Mouse (Mus musculus) embryo, embryonic 11 days (tissue): ENCODE data around the gene Guca2a.
"Not testable (repeated sequence)": the region's sequence is repeated elsewhere in the genome, so short reads cannot be mapped to it uniquely, and the experiment has no call there.

Source experiments
- DNase-seq: peaks from one replicate; pipeline ENCODE4 v3.0.0-alpha.2; 2015

The Guca2a gene

DNA sequence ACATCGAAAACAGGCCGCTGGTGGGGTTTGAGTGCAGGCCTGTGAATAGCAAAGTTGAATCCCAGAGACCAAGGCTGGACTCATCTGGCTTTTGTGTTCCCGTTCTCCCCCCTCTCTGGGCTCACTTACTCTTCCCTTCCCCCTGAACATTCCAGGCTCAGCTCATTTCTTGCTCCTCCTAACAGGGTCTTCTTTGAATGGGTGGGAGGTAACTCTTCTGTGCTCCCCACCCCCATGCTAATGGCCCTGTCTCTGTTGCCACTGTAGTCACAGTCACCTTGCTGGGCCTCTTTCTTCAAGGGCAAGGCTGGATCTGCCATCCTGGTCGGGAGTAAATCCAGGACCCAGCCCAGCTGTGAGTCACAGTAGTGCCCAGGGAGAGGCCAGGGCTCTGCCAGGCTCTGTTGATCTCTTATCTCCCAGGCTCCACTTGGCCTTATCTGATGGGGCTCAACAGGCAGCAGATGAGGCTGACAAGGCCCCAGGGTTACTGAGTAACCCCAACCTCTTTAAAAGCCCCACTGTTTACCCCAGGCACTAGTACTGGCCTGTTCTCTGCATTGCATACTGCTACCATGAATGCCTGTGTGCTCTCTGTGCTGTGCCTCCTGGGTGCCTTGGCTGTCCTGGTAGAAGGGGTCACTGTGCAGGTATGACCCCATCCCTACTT lies at the start of gene Guca2a:
TSS of gene Guca2a (plus strand) at position 529 of the 670 bp plus-strand sequence.
- DNase-seq: no peak

DNA sequence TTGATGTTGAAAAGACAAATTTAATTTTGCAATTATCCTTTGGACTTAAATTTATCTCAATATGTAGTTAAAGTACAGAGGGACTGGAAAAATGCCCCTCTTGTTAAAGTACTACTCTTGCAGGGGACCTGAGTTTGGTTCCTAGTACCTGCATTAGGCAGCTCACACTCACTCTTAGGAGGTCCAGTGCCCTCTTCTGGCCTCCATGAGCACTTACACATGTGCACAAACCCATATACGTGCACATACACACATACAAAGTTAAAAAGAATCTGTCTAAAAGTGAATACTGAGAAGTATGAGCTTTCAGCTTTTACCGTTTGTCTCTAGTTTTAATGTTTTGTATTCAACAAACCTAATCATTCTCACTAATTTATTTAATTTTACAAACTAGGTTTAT lies 49.5 kb upstream of the Guca2a start:
- DNase-seq: no peak

DNA sequence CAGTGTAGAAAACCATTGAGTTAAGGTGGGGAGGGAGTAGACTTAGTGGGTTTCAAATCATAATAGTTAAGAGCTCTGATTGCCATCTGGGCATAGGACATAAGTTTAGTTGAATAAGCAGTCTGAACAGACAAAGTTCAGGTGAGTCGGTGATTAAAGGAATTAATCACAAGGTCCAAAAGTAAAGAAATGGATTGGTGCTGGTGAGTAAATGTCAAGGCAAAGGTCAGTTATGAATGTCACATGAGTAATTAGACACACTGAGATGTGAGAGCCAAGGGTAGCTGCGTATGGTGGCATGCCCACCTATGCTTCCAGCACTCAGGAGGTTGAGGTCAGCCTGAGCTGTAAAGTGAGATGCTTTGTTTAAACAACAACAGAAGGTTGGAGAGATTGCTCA lies 48.1 kb upstream of the Guca2a start:
- DNase-seq: no peak

DNA sequence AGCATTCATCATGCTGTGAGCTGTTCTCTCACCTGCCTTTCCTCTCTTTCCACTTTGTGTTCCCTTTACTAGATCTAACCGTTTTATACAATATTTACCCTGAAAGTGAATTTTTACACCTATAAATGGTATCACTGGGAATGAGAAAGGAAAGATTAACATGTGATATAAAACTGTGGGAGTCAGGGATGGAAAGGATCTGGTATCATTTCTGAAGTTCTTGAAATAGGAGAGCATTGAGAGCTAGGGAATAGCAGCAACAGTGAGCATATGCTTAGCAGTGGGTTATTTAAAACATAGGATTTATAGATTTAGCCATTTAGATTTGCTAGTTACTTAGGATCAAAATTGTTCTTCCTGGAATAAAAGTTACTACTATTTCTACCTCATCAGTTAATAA lies 47.5 kb upstream of the Guca2a start:
- no peak for DNase-seq

DNA sequence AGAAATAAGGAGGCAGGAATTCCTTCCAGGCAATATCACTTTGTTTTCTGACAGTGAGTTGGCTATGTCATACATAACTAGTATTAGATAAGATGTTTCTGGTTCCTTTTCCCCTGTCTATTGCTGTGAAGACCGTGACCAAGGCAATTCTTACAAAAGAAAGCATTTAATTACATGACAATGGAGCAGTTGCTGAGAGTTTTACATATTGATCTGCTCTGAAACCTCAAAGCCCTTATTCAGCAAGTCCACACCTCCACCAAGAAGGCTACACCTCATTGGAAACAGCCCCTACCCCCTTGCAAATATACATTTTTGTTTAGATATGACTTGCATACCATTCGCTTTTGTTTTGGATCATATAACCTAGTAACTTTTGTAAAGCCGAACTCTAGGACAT lies 45.0 kb upstream of the Guca2a start:
- no peak for DNase-seq

DNA sequence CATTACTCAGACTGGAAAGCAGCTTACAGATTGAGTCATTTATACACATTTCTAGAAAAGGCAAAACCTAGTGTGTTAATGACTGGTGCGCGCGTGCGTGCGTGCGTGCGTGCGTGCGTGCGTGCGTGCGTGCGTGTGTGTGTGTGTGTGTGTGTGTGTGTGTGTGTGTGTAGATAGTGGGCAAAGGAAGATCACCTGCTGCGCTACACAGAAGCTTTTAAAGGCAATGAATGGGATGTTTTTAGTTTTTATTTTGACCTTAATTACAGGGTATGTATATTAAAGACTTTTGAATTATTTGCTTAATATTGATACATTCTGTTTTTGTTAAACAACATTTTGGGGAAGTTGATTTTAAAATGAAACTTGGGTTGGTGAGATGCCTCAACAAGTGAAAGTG lies 43.2 kb upstream of the Guca2a start:
- no peak for DNase-seq

DNA sequence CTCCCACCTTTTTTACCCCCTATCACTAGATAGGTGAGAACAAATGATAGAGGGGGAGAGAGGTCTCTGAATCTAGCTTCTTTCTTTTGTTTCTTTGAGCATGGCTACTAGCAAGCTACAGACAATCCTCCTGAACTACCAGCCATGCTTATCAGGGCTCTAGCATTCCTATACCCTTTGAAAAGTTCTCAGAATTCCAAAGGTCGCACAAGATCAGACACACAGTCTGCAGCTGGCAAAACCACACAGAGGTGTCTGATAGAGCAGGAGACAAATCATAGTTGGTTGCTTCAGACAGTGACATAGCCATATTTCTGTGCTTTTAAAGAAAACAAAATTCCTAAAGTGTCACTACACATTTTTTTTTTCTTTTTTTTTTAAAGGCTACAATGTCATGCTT lies 37.9 kb upstream of the Guca2a start:
- no peak for DNase-seq

DNA sequence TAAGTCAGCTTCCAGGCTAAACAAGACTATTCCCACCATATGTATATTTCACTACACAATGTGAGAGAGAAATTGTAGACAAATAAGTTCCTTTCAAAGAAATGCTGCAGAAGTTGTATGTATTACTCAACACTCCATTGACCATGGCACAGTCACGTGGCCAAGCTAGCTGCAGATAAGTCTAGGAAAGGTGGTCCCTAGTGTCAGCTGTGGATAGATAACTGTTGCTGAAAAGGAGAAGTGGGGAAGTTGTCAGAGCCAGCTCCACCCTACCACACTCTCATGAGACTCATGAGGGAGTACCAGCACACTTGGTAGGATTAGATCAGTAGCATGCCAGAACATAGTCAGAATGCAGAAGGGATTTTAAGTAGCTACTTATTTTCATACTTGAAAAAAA lies 28.0 kb upstream of the Guca2a start:
- DNase-seq: no peak

DNA sequence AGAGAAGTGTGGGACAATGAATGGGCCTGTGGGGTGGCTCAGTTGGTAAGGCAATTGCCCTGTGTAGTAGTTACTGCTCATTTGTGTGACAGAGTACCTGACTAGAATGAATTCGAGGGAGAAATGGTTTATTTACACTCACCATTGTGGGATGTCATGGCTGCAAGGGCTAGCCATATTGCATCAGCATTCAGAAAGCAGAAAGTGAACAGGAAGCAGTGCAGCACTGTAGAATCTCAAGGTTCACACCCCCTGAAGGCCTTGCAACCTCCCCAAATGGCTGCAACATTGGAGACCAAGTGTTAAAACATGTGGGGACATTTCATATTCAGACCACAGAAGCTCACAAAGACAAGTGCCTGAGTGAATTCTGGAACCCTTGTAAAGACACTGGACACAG lies 23.4 kb upstream of the Guca2a start:
- no peak for DNase-seq

DNA sequence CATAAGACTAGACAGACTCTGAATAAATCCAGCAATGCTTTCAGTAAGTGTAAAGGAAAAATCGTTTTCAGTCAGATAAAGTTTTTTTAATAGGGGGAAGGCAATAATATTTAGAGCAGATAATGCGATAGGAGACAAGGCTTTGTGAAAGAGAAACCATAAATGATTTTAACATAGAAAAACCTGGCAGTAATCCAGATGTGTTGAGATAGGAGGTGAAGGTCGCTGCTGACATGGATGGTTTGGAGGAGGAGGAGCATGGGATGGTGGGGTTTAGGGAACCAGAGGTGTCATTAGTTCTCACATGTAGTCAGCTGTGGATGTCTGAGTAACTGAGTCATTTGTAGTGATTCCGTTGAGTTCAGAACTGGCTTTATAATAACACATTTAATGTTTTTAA lies 22.8 kb upstream of the Guca2a start:
- no peak for DNase-seq

DNA sequence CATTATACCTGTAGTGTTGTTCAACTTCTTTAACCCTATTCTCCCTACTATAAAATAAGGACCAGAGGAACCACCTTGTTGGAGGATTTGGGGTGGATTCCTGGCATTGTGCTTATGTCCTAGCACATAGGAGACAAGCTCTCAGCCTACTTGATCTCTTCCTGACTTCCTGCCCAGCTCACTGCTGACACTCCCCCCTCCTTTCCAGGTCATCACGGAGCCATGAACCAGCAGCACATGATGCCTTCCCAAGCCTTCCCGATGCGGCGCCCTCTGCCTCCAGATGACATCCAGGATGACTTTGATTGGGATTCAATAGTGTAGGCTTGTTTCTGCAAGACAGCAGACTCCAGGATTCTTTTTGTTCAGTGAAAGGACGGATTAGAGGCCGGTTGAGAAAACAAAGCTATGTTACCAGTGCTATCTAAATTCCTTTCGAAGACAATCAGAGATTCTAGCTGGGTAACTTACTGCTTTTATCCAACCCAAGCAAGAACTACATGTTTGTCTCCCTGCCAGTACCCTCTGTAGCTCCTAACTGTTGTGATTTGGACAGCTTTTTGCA lies 11.3 kb upstream of the Guca2a start:
- no peak for DNase-seq

DNA sequence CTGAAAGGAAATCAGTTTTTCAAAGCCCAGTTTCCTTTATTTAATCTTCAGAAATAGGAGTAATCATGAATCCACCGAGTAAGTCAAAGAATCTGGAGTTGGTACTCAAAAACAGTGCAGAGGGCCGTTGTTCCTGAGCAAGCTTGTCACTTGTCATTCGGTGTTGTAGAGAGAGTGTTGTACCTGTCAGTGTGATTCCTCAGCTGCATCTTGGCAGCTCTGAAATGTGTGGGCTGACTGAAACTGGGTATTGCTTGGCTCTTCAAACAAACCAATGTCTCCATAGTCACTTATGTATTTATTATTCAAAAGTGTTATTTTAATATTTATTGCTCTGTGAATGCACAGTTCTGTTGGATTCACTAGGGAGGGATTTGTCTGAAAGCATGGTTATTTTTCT lies 10.6 kb upstream of the Guca2a start:
- DNase-seq: no peak

DNA sequence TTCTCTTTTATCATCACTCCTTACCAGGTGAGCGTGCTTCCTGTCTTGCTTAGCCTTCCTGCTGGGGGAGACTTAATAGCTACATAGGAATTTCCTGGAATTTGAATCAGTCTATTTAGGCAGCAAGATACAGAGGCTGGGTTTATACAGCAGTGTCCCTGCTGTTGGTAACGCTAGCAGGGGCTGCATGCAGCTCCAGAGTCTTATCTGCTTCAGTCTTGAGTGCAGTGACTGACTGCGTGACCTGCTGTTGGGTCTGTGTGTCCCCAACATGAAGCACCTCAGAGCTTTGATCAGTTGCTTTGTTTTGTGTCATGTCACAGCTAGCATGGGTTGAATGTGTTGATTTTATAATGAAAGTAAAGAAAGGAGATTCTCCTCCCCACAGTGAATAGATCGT lies 10.2 kb upstream of the Guca2a start:
- no peak for DNase-seq

DNA sequence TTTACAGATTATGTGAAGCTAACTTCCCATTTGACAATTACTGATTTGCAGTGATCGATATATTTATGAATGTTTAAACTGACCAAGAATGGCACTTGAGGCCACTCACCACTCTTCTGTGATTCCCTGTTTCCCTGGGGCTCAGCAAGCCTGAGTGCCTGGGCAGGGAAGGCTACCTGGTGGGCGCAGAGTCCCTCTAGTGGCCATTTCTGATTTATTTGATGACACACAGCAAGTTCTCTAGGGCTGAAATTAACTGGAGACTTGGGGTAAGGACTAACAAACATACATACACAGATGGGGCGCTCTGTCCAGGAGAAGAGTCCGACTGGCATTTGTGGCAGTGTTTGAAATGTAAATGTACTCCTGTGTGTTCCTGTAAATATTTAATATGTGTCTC lies 9.1 kb upstream of the Guca2a start:
- DNase-seq: not testable (repeated sequence)

DNA sequence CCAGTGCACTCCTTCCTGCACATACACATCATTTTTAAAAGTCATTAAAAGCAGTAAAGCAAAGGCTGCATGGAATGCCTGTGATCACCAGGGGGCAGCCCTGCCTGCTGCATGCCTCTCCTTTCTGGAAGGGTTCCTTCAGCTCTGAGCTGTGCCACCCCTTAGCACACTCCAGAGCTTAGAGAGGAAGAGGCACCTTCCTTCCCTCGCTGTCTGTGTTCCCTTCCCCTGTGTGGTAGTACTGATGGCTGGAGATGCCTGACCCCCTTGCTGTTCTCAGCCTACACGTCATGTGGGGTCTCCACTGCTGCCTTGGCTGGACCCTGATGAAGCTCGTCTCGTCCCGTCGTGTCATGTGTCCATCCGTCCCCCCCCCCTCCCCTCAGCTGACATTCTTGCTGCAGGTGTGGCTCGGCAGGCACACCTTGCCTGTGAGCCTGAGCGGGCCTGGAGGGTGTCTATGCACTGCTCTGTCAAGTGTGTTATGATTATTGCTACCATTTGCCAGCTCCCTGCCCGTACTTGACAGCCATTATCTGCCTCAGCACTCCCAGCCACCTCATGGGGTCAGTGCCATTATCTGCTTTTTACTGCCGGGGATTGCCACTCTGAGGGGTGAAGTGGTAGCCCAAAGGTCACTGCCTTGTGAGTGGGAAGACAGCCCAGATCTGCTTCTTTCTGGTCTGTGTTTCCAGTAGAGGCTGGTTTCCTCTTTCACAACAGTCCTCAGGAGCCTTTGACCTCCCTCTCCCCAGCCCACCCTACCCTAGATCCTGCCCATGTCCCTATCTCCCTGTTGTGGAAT lies 6.2 kb upstream of the Guca2a start:
- peak; percentile 39 for DNase-seq

DNA sequence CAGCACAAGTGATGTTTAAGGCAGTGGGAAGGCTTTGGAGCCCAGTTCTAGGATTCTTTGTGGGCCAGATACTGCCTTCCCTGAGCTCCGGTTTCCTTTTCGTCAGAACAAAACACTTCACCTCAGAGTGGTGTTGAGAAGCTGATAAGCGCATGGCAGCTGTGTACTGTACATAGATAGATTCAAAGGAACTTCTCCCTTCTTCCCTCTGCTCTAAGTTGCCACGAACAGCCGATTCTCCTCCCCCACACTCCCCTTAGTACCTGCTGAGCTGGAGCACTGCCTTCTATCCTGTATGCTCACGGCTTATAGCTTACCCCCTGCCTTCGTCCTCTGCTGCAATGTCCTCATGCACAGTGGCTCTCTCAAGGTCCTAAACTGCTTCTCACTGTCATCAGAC lies 4.8 kb upstream of the Guca2a start:
- DNase-seq: no peak

DNA sequence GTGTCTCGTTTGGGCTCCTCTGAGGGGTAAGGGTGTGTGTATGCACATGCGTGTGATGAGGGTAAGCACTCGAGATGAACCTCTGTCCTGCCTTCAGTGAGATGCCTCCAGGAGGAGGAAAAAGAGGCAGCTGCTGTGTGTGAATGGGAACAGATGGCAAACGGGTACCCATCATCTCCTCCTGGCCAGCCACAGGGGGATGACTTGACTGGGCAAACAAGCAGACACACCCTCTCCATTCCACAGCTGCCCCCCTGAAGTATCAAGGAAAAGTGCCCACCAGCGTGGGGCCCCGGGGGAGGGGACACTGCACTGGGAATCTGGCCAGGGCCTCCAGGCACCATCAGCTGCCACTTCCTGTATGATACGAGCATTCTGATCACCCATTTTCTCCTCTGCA lies 4.2 kb upstream of the Guca2a start:
- DNase-seq: no peak

DNA sequence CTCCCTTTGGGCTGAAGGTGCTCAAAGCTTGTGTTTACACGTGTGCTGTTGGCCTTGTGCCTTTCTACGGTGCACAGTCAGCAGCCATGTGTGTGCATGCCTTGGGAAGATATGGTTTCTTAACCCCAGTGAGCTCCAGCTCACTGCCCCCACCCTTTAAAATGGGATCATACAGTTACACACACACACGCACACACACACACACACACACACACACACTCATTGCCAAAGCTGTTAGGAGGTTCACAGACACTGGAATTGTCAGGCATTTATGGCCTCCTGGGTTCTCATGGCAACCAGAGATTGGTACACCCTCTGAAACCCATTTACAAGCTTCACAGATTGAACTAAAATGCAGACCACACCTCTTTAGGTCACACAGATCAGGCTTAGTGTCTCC lies 3.6 kb upstream of the Guca2a start:
- no peak for DNase-seq

DNA sequence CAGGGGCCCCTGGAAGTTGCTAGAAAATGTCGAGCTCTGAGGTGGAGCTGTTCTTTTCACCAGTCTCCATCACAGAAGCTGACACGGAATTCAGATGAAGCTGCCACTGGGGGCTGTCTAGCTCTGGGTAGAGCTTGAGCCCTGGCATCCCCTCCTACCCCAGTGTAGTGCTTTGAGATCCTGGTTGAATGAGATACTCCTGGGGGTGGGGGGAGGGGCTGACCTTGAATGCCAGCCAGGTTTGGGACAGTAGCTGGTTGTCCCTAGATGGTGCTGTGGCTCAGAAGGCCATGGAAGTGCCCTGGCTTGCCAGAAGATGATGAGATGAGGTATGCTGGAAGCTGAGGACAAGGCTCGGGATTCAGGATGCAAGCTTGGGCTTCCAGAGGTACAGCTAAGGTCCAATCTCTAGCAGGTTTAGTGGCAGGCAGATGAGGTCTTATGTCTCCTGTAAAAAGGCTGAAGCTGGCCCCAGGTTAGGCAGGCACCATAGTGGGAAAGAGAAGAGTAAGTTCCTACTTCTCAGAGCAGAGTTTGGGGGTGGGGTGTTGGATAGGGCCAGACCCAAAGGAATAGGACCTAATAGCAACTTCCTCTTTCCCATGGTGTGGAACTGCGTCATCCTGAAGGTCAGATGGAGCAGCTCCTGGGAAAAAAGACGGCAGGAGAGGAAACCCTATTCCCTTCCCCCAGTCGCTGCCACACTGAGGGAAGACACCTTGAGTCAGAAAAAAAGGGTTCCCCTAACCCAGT lies 2.4 kb upstream of the Guca2a start:
- DNase-seq: no peak

DNA sequence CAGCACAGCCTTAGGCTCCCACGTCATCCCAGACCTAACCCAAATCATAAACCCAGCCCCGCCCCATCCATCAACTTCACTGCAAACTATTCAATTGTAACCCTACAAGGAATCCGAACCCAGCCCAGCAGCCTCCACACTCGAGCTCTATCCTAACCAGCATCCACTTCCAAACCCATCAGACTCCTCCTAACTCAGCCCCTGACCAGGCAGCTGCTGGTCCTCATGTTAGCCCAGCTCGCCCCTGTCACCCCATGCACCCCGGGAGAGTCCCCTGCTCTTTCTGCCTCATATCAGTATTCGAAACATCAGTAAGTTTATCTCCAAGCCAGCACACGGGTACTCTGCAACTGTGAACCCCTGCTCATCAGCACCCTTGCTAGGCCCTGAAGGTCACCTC lies 1.8 kb upstream of the Guca2a start:
- DNase-seq: no peak

DNA sequence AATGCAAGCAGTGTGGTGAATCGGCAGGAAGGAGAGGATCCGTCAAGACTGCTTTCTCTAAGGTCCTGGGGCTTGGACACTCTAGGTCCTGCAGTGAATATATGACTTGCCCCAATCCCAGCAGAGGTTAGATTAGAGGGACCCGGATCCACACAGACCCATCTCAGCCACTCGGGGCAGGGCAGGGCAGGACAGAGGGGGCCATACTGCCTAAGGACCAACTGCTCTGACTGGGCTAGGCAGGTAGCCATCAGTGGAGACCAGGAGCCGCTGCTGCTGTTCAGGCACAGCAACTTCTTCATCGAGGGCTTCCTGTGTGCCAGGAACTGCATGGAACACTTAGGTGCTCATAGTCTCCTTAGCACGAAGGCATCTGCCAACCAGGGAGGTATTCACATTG lies 773 bp upstream of the Guca2a start:
- DNase-seq: no peak

DNA sequence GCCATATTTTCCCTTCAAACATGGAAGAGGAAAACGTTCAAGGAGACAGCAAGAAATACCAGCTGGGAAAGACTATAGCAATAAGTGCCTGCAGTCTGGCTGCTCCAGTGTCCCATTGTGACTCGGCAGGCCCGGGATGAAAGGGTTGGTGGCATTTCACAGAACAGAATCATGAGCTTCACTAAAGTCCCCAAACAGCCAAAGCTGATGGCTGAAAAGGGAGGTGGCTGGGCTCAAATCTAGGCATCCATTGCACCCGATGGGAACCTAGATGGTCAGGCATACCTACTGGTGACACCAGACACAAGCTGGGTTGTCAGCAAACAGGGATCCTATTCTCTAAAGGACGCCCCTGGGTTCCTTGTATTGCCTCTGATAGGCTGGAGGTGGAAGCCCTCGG lies 442 bp downstream of the Guca2a start:
- no peak for DNase-seq

DNA sequence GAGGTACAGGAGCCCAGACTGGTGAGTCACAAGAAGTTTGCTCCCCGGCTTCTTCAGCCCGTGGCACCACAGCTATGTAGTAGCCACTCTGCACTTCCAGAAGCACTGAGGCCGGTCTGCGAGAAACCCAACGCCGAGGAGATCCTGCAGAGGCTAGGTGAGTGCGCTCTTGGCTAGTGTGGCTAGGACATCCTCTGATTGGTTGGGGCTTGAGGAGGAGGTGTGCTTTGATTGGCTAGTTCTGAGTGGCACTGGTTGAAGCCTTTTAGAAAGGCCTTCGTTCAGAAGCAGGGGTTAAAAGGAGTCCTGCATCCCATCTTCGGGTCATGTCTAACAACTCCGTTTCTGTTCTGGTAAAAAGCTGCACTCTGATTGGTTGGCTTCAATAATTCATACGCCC lies 1.2 kb downstream of the Guca2a start:
- DNase-seq: no peak

DNA sequence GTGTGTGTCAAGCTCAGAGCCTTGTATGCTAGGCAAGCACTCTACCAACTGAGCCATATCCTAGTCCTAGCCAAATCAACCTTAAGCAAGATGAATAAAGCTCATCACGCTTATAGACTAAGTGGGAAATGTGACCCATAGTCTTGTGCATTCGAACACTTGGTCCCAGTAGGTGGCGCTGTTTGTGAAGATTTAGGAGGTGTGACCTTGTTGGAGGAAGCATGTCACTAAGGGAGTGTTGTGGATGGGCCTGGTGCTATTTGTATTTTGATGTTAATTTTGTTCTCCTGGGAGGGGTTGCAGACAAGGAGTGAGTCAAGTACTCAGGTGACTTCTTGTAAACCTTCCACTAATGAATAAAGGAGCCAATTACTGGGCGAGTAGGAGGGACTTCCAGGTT lies 5.2 kb downstream of the Guca2a start:
- no peak for DNase-seq
